Mouse (Mus musculus): ENCODE data around the gene Zfp987. TPM values are rescaled to one million over a fixed set of nuclear protein-coding genes. Genes with fewer than 3 reads are reported as not detected.

Gene Zfp987
- total RNA-seq, 2 experiments from 2014 or later = not detected

- DNase-seq = peak; percentile 8
Measured at GRCm38 (mm10) chr4:146173378-146174226, 76.5 kb downstream of the Zfp987 start.

Other genes with a start within 250 kb of the Zfp987 start
- not detected for gene Zfp986, start 228.5 kb upstream of the Zfp987 start, total RNA-seq (2021)
- under 1 TPM in 1 of 2 experiments, not detected in 1; 0.29 TPM for gene Zfp600, start 59.5 kb downstream of the Zfp987 start, total RNA-seq (2021)

Measured in gastrocnemius, postnatal 10 days (tissue).